Mouse (Mus musculus): ENCODE measurements at regions not wholly inside any gene's neighbourhood (a gene's known extent, or its start where the extent isn't known, plus 50 kb on each side); places are given as distances from the start of the nearest gene placed in this dataset.

DNA sequence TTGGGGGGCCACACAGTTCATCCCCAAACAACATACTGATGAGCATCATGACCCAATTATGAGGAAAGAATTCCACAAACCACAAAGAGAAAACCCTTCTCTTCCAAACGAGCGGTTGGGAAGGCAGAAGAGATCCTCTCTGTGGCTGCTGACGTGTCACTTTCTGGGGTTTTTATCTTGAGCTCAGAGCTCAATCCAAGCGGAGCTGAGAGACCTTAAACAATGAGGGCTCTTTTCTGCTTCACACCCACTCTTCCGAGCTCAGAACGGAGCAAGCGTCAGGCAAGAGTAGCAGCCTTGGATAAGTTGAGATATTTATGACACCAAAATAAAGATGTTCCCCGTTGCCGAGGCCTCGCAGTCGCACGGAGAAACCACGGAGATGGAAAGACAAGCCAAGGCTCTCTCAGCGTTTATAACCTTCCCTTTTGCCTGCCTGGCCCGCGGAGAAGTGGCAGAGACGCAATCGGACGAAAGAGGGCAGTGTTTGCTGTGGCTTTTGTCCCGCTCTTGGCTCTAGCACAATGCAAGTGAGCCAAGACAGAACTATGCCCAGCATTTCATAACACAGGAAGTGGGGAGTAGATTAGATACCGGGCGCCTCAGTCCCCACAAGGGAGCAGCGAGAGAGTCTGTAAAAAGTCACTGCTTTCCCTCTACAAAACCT is 100.7 kb downstream of the Chic2 start:
- Histone ChIP-seq H3K4me3 (peak overlapping the region; percentile 29), H3K36me3 (no peaks in the 10 kb centered on the region), H3K9ac (no peak overlapping the region; the same call in none of the 2 replicates), H3K4me2 (peak overlapping the region; percentile 58), H3K4me1 (peaks cover 26% of the 10 kb centered on the region), H3K27me3 (peaks cover 19% of the 10 kb centered on the region; the same call in 1 of the 2 replicates), H3K9me3 (no peaks in the 10 kb centered on the region), H3K27ac (peak overlapping the region; percentile 77)
- ATAC-seq (ENCODE audit: borderline replicate concordance, extremely low read depth, low FRiP score, low TSS enrichment), result peak; percentile 94
- under 1% methylated on average over 23 of the region's 23 CpGs for WGBS

GRCm38 (mm10) chr5:74941426-74941825 is 103.1 kb downstream of the Chic2 start:
- Histone ChIP-seq H3K27ac (no peak overlapping the region), H3K9ac (no peak overlapping the region), H3K27me3 (peaks cover 19% of the 10 kb centered on the region; the same call in 1 of the 2 replicates), H3K36me3 (no peaks in the 10 kb centered on the region), H3K4me1 (peaks cover 26% of the 10 kb centered on the region), H3K4me3 (no peak overlapping the region), H3K9me3 (no peaks in the 10 kb centered on the region), H3K4me2 (peak overlapping the region; percentile 12; the same call in 1 of the 2 replicates)
- 1% methylated on average over 13 of the region's 13 CpGs for WGBS
- ATAC-seq (ENCODE audit: borderline replicate concordance, extremely low read depth, low FRiP score, low TSS enrichment), result no peak

- Histone ChIP-seq H3K4me1 (peaks cover 7% of the 10 kb centered on the region), H3K9me3 (no peaks in the 10 kb centered on the region), H3K4me2 (no peak overlapping the region), H3K9ac (no peak overlapping the region), H3K27me3 (peaks cover 19% of the 10 kb centered on the region; the same call in 1 of the 2 replicates), H3K27ac (no peak overlapping the region), H3K4me3 (no peak overlapping the region), H3K36me3 (no peaks in the 10 kb centered on the region)
- ATAC-seq (ENCODE audit: borderline replicate concordance, extremely low read depth, low FRiP score, low TSS enrichment), result no peak
- 57% methylated on average over 7 of the region's 7 CpGs for WGBS
These were observed 107.1 kb downstream of the Chic2 start for GRCm38 (mm10) chr5:74937416-74937940.

DNA sequence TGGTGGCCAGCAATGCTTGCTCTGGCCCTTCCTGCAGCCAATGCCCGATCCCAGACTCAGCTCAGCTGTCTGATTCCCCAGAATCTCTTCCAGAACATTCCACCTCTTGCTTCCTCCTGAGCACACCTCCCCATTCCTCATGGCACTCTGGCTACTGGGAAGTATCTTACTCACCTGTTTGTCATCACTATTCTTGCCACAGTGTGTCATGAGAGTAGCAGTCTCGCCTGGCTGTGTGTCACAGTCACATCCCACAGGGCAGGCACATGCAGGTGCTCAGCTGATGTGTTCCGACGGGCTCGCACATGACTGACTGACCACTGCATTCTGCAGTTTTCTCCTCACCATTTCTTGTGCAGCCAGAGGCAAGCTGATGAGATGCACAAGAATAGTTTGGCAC is 108.5 kb downstream of the Chic2 start:
- H3K27me3 ChIP-seq, result peaks cover 14% of the 10 kb centered on the region; the same call in 1 of the 2 replicates
- no peaks in the 10 kb centered on the region for H3K36me3 ChIP-seq
- WGBS, result 76% methylated on average over 5 of the region's 5 CpGs
- H3K9ac ChIP-seq, result no peak overlapping the region
- H3K9me3 ChIP-seq, result no peaks in the 10 kb centered on the region
- H3K27ac ChIP-seq, result no peak overlapping the region
- no peak overlapping the region for H3K4me2 ChIP-seq
- ATAC-seq (ENCODE audit: borderline replicate concordance, extremely low read depth, low FRiP score, low TSS enrichment), result no peak
- H3K4me1 ChIP-seq, result peaks cover 5% of the 10 kb centered on the region
- H3K4me3 ChIP-seq, result no peak overlapping the region

- ATAC-seq (ENCODE audit: borderline replicate concordance, extremely low read depth, low FRiP score, low TSS enrichment), result no peak; the same call in 1 of the 2 replicates
- Histone ChIP-seq H3K36me3 (no peaks in the 10 kb centered on the region), H3K4me2 (no peak overlapping the region), H3K27me3 (peaks cover 10% of the 10 kb centered on the region; the same call in 1 of the 2 replicates), H3K4me1 (peaks cover 5% of the 10 kb centered on the region), H3K9me3 (no peaks in the 10 kb centered on the region), H3K27ac (no peak overlapping the region), H3K9ac (no peak overlapping the region), H3K4me3 (no peak overlapping the region)
- 43% methylated on average over 8 of the region's 8 CpGs for WGBS
These were observed 108.9 kb downstream of the Chic2 start for GRCm38 (mm10) chr5:74935676-74936075.

DNA sequence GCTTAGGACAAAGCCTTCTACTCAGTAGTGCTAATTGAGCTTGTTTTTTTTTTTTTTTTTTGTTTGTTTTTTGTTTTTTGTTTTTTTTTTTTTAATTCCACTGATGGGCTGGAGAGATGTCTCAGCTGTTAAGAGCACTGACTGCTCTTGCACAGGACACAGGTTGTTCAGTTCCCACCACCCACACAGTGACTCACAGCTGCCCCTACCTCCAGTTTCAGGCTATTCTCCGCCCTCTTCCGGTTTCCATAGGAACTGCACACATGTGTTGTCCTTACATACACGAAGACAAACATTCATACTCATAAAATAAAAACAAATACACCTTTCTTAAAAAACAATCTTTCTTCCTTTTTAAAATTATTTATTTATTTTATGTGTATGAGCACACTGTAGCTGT is 111.3 kb downstream of the Chic2 start:
- H3K27me3 ChIP-seq, result no peaks in the 10 kb centered on the region
- H3K4me2 ChIP-seq, result no peak overlapping the region
- H3K4me3 ChIP-seq, result no peak overlapping the region
- H3K36me3 ChIP-seq, result no peaks in the 10 kb centered on the region
- peaks cover 5% of the 10 kb centered on the region for H3K4me1 ChIP-seq
- H3K9me3 ChIP-seq, result no peaks in the 10 kb centered on the region
- no peak overlapping the region for H3K9ac ChIP-seq
- no peak overlapping the region for H3K27ac ChIP-seq
- WGBS, result 94% methylated on average over 3 of the region's 3 CpGs
- ATAC-seq (ENCODE audit: borderline replicate concordance, extremely low read depth, low FRiP score, low TSS enrichment), result no peak

- Histone ChIP-seq H3K4me2 (peak overlapping the region; percentile 36), H3K27me3 (no peaks in the 10 kb centered on the region), H3K4me1 (peaks cover 5% of the 10 kb centered on the region), H3K36me3 (no peaks in the 10 kb centered on the region), H3K9ac (no peak overlapping the region), H3K27ac (no peak overlapping the region), H3K4me3 (no peak overlapping the region; the same call in 1 of the 2 replicates), H3K9me3 (no peaks in the 10 kb centered on the region)
- no peak for ATAC-seq (ENCODE audit: borderline replicate concordance, extremely low read depth, low FRiP score, low TSS enrichment)
- 31% methylated on average over 13 of the region's 13 CpGs for WGBS
These were observed 112.4 kb downstream of the Chic2 start for GRCm38 (mm10) chr5:74932206-74932605.

GRCm38 (mm10) chr5:74931765-74932164 is 112.8 kb downstream of the Chic2 start:
- H3K4me3 ChIP-seq, result no peak overlapping the region; the same call in 1 of the 2 replicates
- H3K9me3 ChIP-seq, result no peaks in the 10 kb centered on the region
- no peaks in the 10 kb centered on the region for H3K36me3 ChIP-seq
- H3K27ac ChIP-seq, result no peak overlapping the region
- ATAC-seq (ENCODE audit: borderline replicate concordance, extremely low read depth, low FRiP score, low TSS enrichment), result no peak
- peaks cover 5% of the 10 kb centered on the region for H3K4me1 ChIP-seq
- 21% methylated on average over 12 of the region's 12 CpGs for WGBS
- no peaks in the 10 kb centered on the region for H3K27me3 ChIP-seq
- peak overlapping the region; percentile 36 for H3K4me2 ChIP-seq
- no peak overlapping the region for H3K9ac ChIP-seq

GRCm38 (mm10) chr5:74927543-74927942 is 117.0 kb downstream of the Chic2 start:
- H3K9ac ChIP-seq, result no peak overlapping the region
- H3K4me2 ChIP-seq, result no peak overlapping the region
- no peak for ATAC-seq (ENCODE audit: borderline replicate concordance, extremely low read depth, low FRiP score, low TSS enrichment)
- peaks cover 5% of the 10 kb centered on the region for H3K4me1 ChIP-seq
- H3K27me3 ChIP-seq, result no peaks in the 10 kb centered on the region
- no peaks in the 10 kb centered on the region for H3K9me3 ChIP-seq
- H3K27ac ChIP-seq, result no peak overlapping the region
- no peaks in the 10 kb centered on the region for H3K36me3 ChIP-seq
- no peak overlapping the region for H3K4me3 ChIP-seq
- WGBS, result 77% methylated on average over 2 of the region's 2 CpGs

DNA sequence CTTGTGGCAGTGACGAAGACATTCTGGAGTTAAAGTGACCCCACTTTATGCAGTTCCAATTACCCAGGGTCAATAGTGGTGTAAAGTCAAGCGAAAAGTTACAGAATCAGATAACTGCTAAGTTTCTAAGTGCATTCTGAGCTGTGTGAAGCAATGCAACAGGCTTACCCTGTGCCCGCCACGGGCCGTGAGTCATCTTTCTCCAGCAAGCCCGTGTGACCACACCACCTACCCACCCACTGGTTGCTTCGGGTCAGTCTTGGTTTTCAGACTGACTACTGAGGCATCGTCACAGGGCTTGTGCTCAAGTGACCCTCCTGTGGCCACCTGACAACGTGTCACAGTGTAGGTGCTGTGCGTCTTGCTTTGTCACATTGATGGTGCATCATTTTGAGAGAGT is 118.8 kb downstream of the Chic2 start:
- H3K9ac ChIP-seq, result no peak overlapping the region
- no peaks in the 10 kb centered on the region for H3K4me1 ChIP-seq
- H3K9me3 ChIP-seq, result no peaks in the 10 kb centered on the region
- H3K4me3 ChIP-seq, result no peak overlapping the region
- no peaks in the 10 kb centered on the region for H3K27me3 ChIP-seq
- H3K27ac ChIP-seq, result no peak overlapping the region
- H3K4me2 ChIP-seq, result no peak overlapping the region
- 86% methylated on average over 10 of the region's 10 CpGs for WGBS
- H3K36me3 ChIP-seq, result no peaks in the 10 kb centered on the region
- ATAC-seq (ENCODE audit: borderline replicate concordance, extremely low read depth, low FRiP score, low TSS enrichment), result no peak

GRCm38 (mm10) chr5:74924031-74924533 is 120.5 kb downstream of the Chic2 start:
- Histone ChIP-seq H3K9ac (no peak overlapping the region), H3K36me3 (no peaks in the 10 kb centered on the region), H3K4me1 (no peaks in the 10 kb centered on the region), H3K4me3 (no peak overlapping the region), H3K4me2 (no peak overlapping the region), H3K27ac (no peak overlapping the region), H3K27me3 (no peaks in the 10 kb centered on the region), H3K9me3 (no peaks in the 10 kb centered on the region)
- 52% methylated on average over 4 of the region's 4 CpGs for WGBS
- ATAC-seq (ENCODE audit: borderline replicate concordance, extremely low read depth, low FRiP score, low TSS enrichment), result no peak

- H3K4me3 ChIP-seq, result no peak overlapping the region
- ATAC-seq (ENCODE audit: borderline replicate concordance, extremely low read depth, low FRiP score, low TSS enrichment), result no peak
- no peak overlapping the region for H3K27ac ChIP-seq
- WGBS, result 69% methylated on average over 2 of the region's 2 CpGs
- no peak overlapping the region for H3K4me2 ChIP-seq
- H3K27me3 ChIP-seq, result no peaks in the 10 kb centered on the region
- no peaks in the 10 kb centered on the region for H3K4me1 ChIP-seq
- no peaks in the 10 kb centered on the region for H3K9me3 ChIP-seq
- no peaks in the 10 kb centered on the region for H3K36me3 ChIP-seq
- H3K9ac ChIP-seq, result no peak overlapping the region
These were observed 121.2 kb downstream of the Chic2 start for GRCm38 (mm10) chr5:74923337-74923736.
